Mouse (Mus musculus) T-helper 1 cell (primary cell): ENCODE results near the gene Fyttd1.

Experiments
- in situ Hi-C: fragments of 300-600 bp; cut with MboI, MseI; formaldehyde crosslinking; loops from one replicate; pipeline ENCODE4 v1.15.1; 2025; ENCODE audit warnings: high pct_unique_total_duplicates

Fyttd1 gene

GRCm38 (mm10) chr16:32942694-32943093 lies 65.4 kb downstream of the Fyttd1 start:
- in situ Hi-C loops = loop anchor here (5.0 kb wide), 1 partner anchor 1570 kb away; no protein-coding TSS in a partner anchor

GRCm38 (mm10) chr16:32945379-32945778 lies 68.1 kb downstream of the Fyttd1 start:
- in situ Hi-C loops = no loop called here

- in situ Hi-C loops = no loop called here
Measured at GRCm38 (mm10) chr16:32948016-32948415, 70.7 kb downstream of the Fyttd1 start.

- in situ Hi-C loops = no loop called here
Measured at GRCm38 (mm10) chr16:32948656-32949055, 71.4 kb downstream of the Fyttd1 start.

- in situ Hi-C loops = no loop called here
Measured at GRCm38 (mm10) chr16:32949281-32949680, 72.0 kb downstream of the Fyttd1 start.

- in situ Hi-C loops = no loop called here
Measured at GRCm38 (mm10) chr16:32951074-32951473, 73.8 kb downstream of the Fyttd1 start.

- in situ Hi-C loops = no loop called here
Measured at GRCm38 (mm10) chr16:32953806-32954205, 76.5 kb downstream of the Fyttd1 start.

GRCm38 (mm10) chr16:32954304-32954703 lies 77.0 kb downstream of the Fyttd1 start:
- in situ Hi-C loops = no loop called here

GRCm38 (mm10) chr16:32956889-32957288 lies 79.6 kb downstream of the Fyttd1 start:
- in situ Hi-C loops = no loop called here
